Mouse (Mus musculus) bone marrow, adult 2 months (tissue): ENCODE results near the gene Ctla2b.

Experiments used
- CTCF ChIP-seq: fragments of 200-500 bp; IDR thresholded peaks from 2 replicates; pipeline ENCODE4 v1.5.1; 2011; ENCODE audit warnings: low read length, control low read depth; ENCODE audit not compliant: control insufficient read depth, insufficient read depth
- POLR2A ChIP-seq: fragments of 200-500 bp; IDR thresholded peaks from 2 replicates; pipeline ENCODE4 v1.6.1; 2011; ENCODE audit warnings: low read depth, mild to moderate bottlenecking, control low read depth, low read length, borderline replicate concordance; ENCODE audit not compliant: control insufficient read depth

GRCm38 (mm10) chr13:60897328-60897727, at the start of gene Ctla2b:
- no peak for TF ChIP-seq CTCF
- no peak for TF ChIP-seq POLR2A
